Mouse (Mus musculus) heart, postnatal 0 days (tissue): ENCODE measurements around the gene Ncf1. TPM values are rescaled to one million over a fixed set of nuclear protein-coding genes. Genes with fewer than 3 reads are reported as not detected.
A peak's percentile ranks its signal among the peaks of the same experiment; 100 is the strongest.

Source experiments
- ATAC-seq: fragments of 200-750 bp; cut with Nextera tagmentation; 2 replicates; pipeline ENCODE4 v1.8.0; 2017; ENCODE audit warnings: low read depth, moderate number of reproducible peaks, moderate library complexity; ENCODE audit not compliant: insufficient read depth
- DNase-seq: peaks from one replicate; pipeline ENCODE4 v3.0.0-alpha.2; 2016; ENCODE audit warnings: low spot score
- H3K27ac ChIP-seq: fragments of 300-500 bp; sonication (generic); 2 replicates; pipeline ENCODE4 v1.5.1; 2014; ENCODE audit warnings: low read depth, mild to moderate bottlenecking
- H3K27me3 ChIP-seq: fragments of 300-500 bp; sonication (generic); 2 replicates; pipeline ENCODE4 v1.6.1; 2014; ENCODE audit warnings: low read length, mixed read lengths; ENCODE audit not compliant: control insufficient read depth, insufficient read depth
- H3K36me3 ChIP-seq: fragments of 300-500 bp; sonication (generic); replicated peaks from 2 replicates; pipeline ENCODE4 v1.6.1; 2014; ENCODE audit warnings: low read length, mixed read lengths; ENCODE audit not compliant: control insufficient read depth, insufficient read depth
- H3K4me1 ChIP-seq: fragments of 300-500 bp; sonication (generic); 2 replicates; pipeline ENCODE4 v1.6.1; 2014; ENCODE audit warnings: antibody characterized with exemption; ENCODE audit not compliant: control insufficient read depth, insufficient read depth
- H3K4me2 ChIP-seq: fragments of 300-500 bp; sonication (generic); 2 replicates; pipeline ENCODE4 v1.6.1; 2014; ENCODE audit warnings: low read depth, mild to moderate bottlenecking, low read length, moderate library complexity
- H3K4me3 ChIP-seq: fragments of 300-500 bp; sonication (generic); 2 replicates; pipeline ENCODE4 v1.5.1; 2014; ENCODE audit warnings: low read depth, low read length
- H3K9ac ChIP-seq: fragments of 300-500 bp; sonication (generic); replicated peaks from 2 replicates; pipeline ENCODE4 v1.6.1; 2014; ENCODE audit warnings: low read depth, low read length, mixed read lengths
- H3K9me3 ChIP-seq: fragments of 300-500 bp; sonication (generic); replicated peaks from 2 replicates; pipeline ENCODE4 v1.6.1; 2016; ENCODE audit warnings: low read length; ENCODE audit not compliant: control insufficient read depth
- CTCF ChIP-seq: IDR thresholded peaks from 2 replicates; pipeline ENCODE4 v1.5.1; 2016; ENCODE audit warnings: antibody characterized with exemption, control low read depth, low read depth
- EP300 ChIP-seq: IDR thresholded peaks from 2 replicates; pipeline ENCODE4 v1.6.1; 2016; ENCODE audit warnings: antibody characterized with exemption, low read depth
- WGBS: fragments of 180-500 bp; shearing (Covaris S2); extraction: QIAGEN DNeasy Blood & Tissue Kit; methylation state at CpG from one replicate; pipeline ENCODE4 v1.1.7; 2014; 5-methylcytosine and 5-hydroxymethylcytosine counted together
- polyA plus RNA-seq: library from polyadenylated mRNA; unstranded; fragments of >200 nt; fragmentation: Nextera tagmentation; extraction: Ambion mirVana; gene quantifications from 2 replicates; pipeline ENCODE4 v1.2.1, GENCODE M21; 2015
- total RNA-seq: library from RNA; depleted of rRNA; stranded (reverse); fragments of >200 nt; gene quantifications from 2 replicates; pipeline ENCODE4 v1.2.3, GENCODE M21; 2014; ENCODE audit warnings: low replicate concordance

The Ncf1 gene
- total and polyA plus RNA-seq, 2 experiments from 2014 or later, result 1.7 to 3.1 TPM

DNA sequence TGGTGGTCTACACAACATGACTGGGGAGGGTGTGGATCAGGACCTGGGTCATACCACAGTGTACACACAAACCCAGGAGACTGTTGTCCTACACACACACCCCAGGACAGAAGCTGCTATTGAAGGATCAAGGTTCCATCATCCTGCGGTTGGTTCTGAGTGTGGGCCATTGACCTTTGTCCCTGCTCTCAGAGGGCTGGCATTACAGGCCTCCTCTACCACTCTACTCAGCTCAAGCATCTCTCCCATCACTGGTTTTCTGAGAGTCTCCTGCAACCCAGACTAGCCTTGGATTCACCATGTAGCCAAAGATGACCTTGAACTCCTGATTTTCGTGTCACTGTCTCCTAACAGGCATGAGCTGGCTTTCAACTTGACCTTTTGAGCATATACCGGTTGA, 6.8 kb upstream of the Ncf1 start:
- H3K4me2 ChIP-seq, result no peak overlapping the region
- peaks cover 21% of the 10 kb centered on the region for H3K4me1 ChIP-seq
- H3K4me3 ChIP-seq, result no peak overlapping the region
- no peak for TF ChIP-seq EP300
- no peak for TF ChIP-seq CTCF
- no peak for DNase-seq
- H3K9me3 ChIP-seq, result no peaks in the 10 kb centered on the region
- 84% methylated on average over 3 of the region's 3 CpGs for WGBS
- no peak overlapping the region for H3K9ac ChIP-seq
- no peak for ATAC-seq
- H3K27ac ChIP-seq, result peak overlapping the region; percentile 22; the same call in 1 of the 2 replicates
- H3K27me3 ChIP-seq, result no peaks in the 10 kb centered on the region
- H3K36me3 ChIP-seq, result peaks cover 54% of the 10 kb centered on the region

- TF ChIP-seq EP300, result no peak
- TF ChIP-seq CTCF, result no peak
- peak overlapping the region; percentile 35; the same call in 1 of the 2 replicates for H3K27ac ChIP-seq
- no peaks in the 10 kb centered on the region for H3K9me3 ChIP-seq
- no peaks in the 10 kb centered on the region for H3K27me3 ChIP-seq
- no peak overlapping the region for H3K9ac ChIP-seq
- 0 out of 2 replicates have a peak, but pooled peaks have one; percentile 14 for ATAC-seq
- H3K4me3 ChIP-seq, result no peak overlapping the region
- no peak overlapping the region for H3K4me2 ChIP-seq
- peaks cover 21% of the 10 kb centered on the region for H3K4me1 ChIP-seq
- DNase-seq, result no peak
- H3K36me3 ChIP-seq, result peaks cover 42% of the 10 kb centered on the region
- 21% methylated on average over 6 of the region's 6 CpGs for WGBS
Measured at GRCm38 (mm10) chr5:134235111-134235510, 5.7 kb upstream of the Ncf1 start.

DNA sequence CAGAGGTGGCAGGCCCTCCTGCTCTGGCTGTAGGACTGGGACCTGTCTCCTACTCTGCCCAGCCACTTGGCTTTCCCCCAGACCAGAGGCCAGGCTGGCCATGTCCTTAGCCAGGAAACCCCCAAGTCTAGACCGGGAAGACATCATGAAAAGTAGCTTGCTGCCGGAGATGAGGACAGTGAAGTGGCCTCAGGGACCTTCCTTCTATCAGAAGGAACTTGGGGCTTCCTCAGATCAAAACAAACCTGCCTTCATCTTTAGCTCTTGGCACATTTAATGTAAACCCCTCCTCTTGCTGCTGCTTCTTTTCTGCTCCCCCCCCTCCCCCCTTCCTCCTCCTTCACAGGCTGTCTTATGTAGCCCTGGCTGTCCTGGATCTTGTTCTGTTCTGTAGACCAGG, 4.8 kb upstream of the Ncf1 start:
- DNase-seq, result no peak
- no peak overlapping the region for H3K4me3 ChIP-seq
- peak overlapping the region; percentile 35; the same call in 1 of the 2 replicates for H3K27ac ChIP-seq
- peaks cover 21% of the 10 kb centered on the region for H3K4me1 ChIP-seq
- TF ChIP-seq EP300 (no peak), CTCF (no peak)
- H3K9me3 ChIP-seq, result no peaks in the 10 kb centered on the region
- ATAC-seq, result no peak
- H3K4me2 ChIP-seq, result no peak overlapping the region
- 54% methylated on average over 2 of the region's 2 CpGs for whole genome bisulfite sequencing
- H3K36me3 ChIP-seq, result peaks cover 33% of the 10 kb centered on the region
- H3K9ac ChIP-seq, result no peak overlapping the region
- H3K27me3 ChIP-seq, result no peaks in the 10 kb centered on the region

DNA sequence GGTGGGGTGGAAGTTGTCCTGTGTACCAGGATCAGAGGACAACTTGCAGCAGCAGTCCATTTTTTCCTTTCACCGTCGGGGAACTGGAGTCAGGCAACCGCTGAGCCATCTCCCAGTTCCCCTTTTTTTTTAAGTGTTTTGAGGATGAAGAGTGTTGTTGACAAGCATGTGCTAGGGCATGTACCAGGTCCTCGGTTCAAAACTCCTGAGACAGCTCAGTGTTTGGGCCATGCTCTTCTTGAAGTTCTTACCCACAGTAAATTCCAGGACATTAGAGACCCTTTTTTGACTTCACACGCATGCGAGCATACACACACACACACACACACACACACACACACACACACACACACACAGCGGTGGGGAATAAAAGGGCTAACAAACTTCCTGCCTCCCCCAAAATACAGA, 3.8 kb upstream of the Ncf1 start:
- no peaks in the 10 kb centered on the region for H3K27me3 ChIP-seq
- peaks cover 24% of the 10 kb centered on the region for H3K36me3 ChIP-seq
- H3K4me1 ChIP-seq, result peaks cover 21% of the 10 kb centered on the region
- H3K9me3 ChIP-seq, result no peaks in the 10 kb centered on the region
- ATAC-seq, result no peak
- no peak overlapping the region for H3K4me3 ChIP-seq
- TF ChIP-seq CTCF (no peak), EP300 (no peak)
- no peak for DNase-seq
- no peak overlapping the region for H3K9ac ChIP-seq
- no peak overlapping the region; the same call in 1 of the 2 replicates for H3K27ac ChIP-seq
- no peak overlapping the region for H3K4me2 ChIP-seq
- 34% methylated on average over 7 of the region's 7 CpGs for WGBS

GRCm38 (mm10) chr5:134232568-134232967, 3.1 kb upstream of the Ncf1 start:
- Histone ChIP-seq H3K4me2 (no peak overlapping the region), H3K4me1 (peaks cover 27% of the 10 kb centered on the region), H3K4me3 (no peak overlapping the region), H3K27ac (peak overlapping the region; percentile 62), H3K27me3 (no peaks in the 10 kb centered on the region), H3K36me3 (peaks cover 17% of the 10 kb centered on the region), H3K9ac (no peak overlapping the region), H3K9me3 (no peaks in the 10 kb centered on the region)
- no peak for TF ChIP-seq EP300
- TF ChIP-seq CTCF, result no peak
- 31% methylated on average over 7 of the region's 7 CpGs for WGBS
- DNase-seq (no peak), ATAC-seq (no peak)

- ATAC-seq (no peak), DNase-seq (no peak)
- no peaks in the 10 kb centered on the region for H3K9me3 ChIP-seq
- peak overlapping the region; percentile 62; the same call in 1 of the 2 replicates for H3K27ac ChIP-seq
- WGBS, result 33% methylated on average over 6 of the region's 6 CpGs
- no peaks in the 10 kb centered on the region for H3K27me3 ChIP-seq
- no peak overlapping the region for H3K4me2 ChIP-seq
- no peak overlapping the region for H3K9ac ChIP-seq
- no peak overlapping the region for H3K4me3 ChIP-seq
- peaks cover 27% of the 10 kb centered on the region for H3K4me1 ChIP-seq
- H3K36me3 ChIP-seq, result peaks cover 12% of the 10 kb centered on the region
- no peak for TF ChIP-seq EP300
- TF ChIP-seq CTCF, result no peak
Measured at GRCm38 (mm10) chr5:134232111-134232510, 2.7 kb upstream of the Ncf1 start.
